Mouse (Mus musculus) kidney, adult 2 months (tissue): ENCODE measurements at regions not wholly inside any gene's neighbourhood (a gene's known extent, or its start where the extent isn't known, plus 50 kb on each side); places are given as distances from the start of the nearest gene placed in this dataset.

ENCODE experiments used
- DNase-seq: peaks from one replicate; pipeline ENCODE4 v3.0.0; 2021
- H3K27ac ChIP-seq: fragments of 200-500 bp; 2 replicates; pipeline ENCODE4 v1.5.1; 2012; ENCODE audit warnings: low read depth, low read length, control low read depth, inconsistent platforms; ENCODE audit not compliant: insufficient read depth
- H3K27me3 ChIP-seq: fragments of 200-500 bp; replicated peaks from 2 replicates; pipeline ENCODE4 v1.6.1; 2012; ENCODE audit warnings: mild to moderate bottlenecking, moderate library complexity, low read length, inconsistent platforms; ENCODE audit not compliant: control insufficient read depth, insufficient read depth
- H3K36me3 ChIP-seq: fragments of 200-500 bp; 2 replicates; pipeline ENCODE4 v1.6.1; 2012; ENCODE audit warnings: mild to moderate bottlenecking, moderate library complexity, low read length, inconsistent platforms; ENCODE audit not compliant: control insufficient read depth, insufficient read depth
- H3K4me1 ChIP-seq: fragments of 200-500 bp; 2 replicates; pipeline ENCODE4 v1.6.1; 2011; ENCODE audit warnings: low read length; ENCODE audit not compliant: control insufficient read depth, insufficient read depth
- H3K4me3 ChIP-seq: fragments of 200-500 bp; 2 replicates; pipeline ENCODE4 v1.5.1; 2011; ENCODE audit warnings: mild to moderate bottlenecking, low read depth, low read length, control low read depth; ENCODE audit not compliant: insufficient read depth
- CTCF ChIP-seq: fragments of 200-500 bp; conservative IDR thresholded peaks from 2 replicates; pipeline ENCODE4 v1.5.1; 2011; ENCODE audit warnings: low read depth, mild to moderate bottlenecking, control low read depth, low read length, moderate library complexity, mixed read lengths; ENCODE audit not compliant: insufficient read depth, insufficient read length
- POLR2A ChIP-seq: fragments of 200-500 bp; IDR thresholded peaks from one replicate; pipeline ENCODE4 v1.6.1; 2011; ENCODE audit warnings: low read depth, low read length, control low read depth
- WGBS: fragments of 180-500 bp; shearing (Covaris S2); methylation state at CpG from one replicate; pipeline ENCODE4 v1.1.7; 2018; 5-methylcytosine and 5-hydroxymethylcytosine counted together

DNA sequence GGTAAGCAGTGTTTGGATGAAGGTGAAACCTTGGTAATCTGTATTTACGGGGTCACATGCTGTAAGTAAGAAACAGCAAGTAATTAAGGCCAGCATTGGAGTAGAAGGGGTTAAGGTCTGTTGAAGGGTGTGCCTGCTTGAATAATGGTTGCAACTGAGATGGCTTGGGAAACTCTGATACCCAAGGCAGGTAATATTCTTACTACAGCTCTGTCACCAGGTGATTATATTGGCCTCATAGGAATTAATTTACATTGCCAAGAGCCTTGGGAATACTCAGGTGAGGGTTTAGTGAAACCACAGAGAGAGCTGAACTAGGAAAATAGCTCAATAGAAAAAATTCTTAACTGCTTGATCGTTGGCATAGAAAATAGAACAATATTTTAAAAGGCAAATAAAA lies 73.8 kb upstream of the Lcorl start:
- no peak overlapping the region for H3K4me3 ChIP-seq
- DNase-seq: no peak
- no peaks in the 10 kb centered on the region for H3K4me1 ChIP-seq
- WGBS: 91% methylated on average over 2 of the region's 2 CpGs
- no peak overlapping the region for H3K27ac ChIP-seq
- no peak for TF ChIP-seq CTCF
- no peak for TF ChIP-seq POLR2A
- no peaks in the 10 kb centered on the region for H3K27me3 ChIP-seq
- H3K36me3 ChIP-seq: no peaks in the 10 kb centered on the region

GRCm38 (mm10) chr5:45925879-45926410 lies 68.5 kb upstream of the Lcorl start:
- TF ChIP-seq POLR2A: no peak
- Histone ChIP-seq H3K36me3 (no peaks in the 10 kb centered on the region), H3K27me3 (no peaks in the 10 kb centered on the region), H3K27ac (no peak overlapping the region; the same call in 1 of the 2 replicates), H3K4me1 (peaks cover 4% of the 10 kb centered on the region; the same call in 1 of the 2 replicates), H3K4me3 (no peak overlapping the region)
- DNase-seq: peak; percentile 19
- WGBS: 7% methylated on average over 9 of the region's 9 CpGs

DNA sequence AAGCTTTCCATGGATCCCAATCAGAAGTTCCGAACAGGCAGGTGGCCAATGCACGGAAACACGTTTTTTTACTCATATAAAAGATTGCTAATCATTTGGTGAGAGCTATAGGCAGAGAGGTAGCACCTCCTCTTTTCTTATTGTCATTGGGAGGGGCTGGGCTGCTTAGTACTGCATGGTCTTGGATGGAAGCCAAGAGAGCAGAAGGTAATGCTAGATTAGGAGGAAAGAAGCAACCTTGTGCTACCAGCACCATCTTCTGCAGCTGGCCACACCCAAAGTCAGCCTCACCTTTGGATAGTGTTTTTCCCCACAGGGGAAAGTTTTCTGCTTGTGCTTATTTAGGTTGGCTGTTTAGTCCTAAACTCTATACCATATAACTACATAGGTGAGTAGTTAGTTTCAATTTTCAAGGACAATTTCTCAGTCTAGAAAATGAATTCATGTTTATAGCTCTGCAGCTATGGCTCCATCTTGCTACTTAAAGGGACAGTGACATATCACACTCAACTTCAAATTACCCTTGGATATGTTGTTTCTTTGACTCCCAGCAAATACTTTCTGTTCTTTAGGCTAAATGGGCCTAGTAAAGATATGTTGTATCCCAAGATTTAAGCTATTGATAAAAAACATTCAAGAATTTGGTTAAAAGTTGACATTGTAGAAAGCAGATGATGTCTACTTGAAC lies 66.6 kb upstream of the Lcorl start:
- Histone ChIP-seq H3K4me3 (no peak overlapping the region), H3K27me3 (no peaks in the 10 kb centered on the region), H3K36me3 (no peaks in the 10 kb centered on the region), H3K4me1 (peaks cover 4% of the 10 kb centered on the region; the same call in 1 of the 2 replicates), H3K27ac (no peak overlapping the region)
- DNase-seq: no peak
- WGBS: 86% methylated on average over 3 of the region's 3 CpGs
- TF ChIP-seq POLR2A (no peak), CTCF (no peak)
